Mouse (Mus musculus) CD4-positive helper T cell, adult 2 months (primary cell): Measurements from ENCODE around the gene Carf.

Experiments used
- DNase-seq: peaks from one replicate; pipeline ENCODE4 v3.0.0-alpha.2; 2012; ENCODE audit warnings: low read depth, missing footprints, low spot score

The Carf gene

DNA sequence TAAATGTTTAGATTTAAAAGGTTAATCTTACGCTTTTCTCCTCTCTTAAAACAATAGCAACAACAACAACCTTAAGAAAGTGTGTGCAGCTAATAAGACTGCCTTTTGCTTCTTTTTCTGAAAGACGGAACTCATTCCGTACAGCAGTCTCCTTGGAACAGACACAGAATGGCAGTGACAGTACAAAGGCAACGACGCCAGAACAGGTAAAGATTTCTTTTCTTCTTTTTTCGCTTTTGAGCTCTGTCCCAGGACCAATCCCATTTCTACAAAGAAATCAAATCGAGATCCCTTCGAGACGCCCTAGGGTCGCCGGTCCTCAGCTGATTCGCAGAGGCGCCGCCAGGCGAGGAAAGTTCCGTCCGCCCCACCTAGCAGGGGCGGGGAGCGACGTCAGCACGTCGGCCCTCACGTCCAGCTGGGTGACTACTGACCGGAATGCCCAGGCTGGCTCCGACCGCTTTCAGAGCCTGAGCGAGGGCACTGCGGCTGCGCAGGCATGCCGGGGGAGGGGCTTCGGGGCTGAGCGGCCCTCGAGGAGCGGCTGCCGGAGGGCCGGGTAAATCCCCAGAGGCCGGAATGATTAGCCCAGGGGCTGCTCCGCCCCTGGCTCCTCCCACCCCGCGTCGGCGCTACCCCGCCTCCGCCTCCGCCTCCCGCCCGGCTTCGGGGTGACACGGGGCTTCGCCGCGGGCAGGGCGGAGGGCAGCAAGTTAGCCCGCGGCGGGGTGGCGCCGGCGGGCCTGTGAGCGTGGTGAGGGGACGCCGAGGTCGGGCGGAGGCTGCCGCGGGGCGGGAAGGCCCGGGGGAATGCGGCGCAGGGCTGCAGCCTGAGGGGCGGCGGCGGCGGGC lies 82.1 kb downstream of the Carf start, which contains the start of gene Nbeal1:
Gene Nbeal1, plus strand, starts transcription at position 668 of the 852 bp plus-strand sequence.
- peak; percentile 97 for DNase-seq

DNA sequence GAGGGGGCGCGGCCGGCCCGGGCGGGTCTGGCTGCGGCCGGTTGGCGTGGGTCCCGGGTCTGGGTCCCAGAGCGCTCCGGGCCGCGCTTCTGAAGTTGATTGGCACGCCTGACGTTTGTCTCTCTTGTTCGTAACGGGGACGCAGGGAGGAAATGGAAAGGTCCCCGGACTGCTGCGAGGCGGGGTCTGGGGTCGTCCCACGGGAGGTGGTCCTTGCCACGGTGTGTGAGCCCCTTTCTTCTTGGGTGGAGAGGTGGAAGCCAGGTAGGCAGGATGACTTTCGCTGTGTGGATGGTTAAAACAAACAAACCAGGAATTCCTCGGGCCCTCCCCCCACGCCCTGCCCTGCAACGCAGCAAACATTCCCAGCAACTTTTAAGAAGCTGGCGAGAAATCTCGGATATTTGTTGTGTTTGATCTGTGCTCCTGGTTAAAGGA lies 82.8 kb downstream of the Carf start:
- no peak for DNase-seq

DNA sequence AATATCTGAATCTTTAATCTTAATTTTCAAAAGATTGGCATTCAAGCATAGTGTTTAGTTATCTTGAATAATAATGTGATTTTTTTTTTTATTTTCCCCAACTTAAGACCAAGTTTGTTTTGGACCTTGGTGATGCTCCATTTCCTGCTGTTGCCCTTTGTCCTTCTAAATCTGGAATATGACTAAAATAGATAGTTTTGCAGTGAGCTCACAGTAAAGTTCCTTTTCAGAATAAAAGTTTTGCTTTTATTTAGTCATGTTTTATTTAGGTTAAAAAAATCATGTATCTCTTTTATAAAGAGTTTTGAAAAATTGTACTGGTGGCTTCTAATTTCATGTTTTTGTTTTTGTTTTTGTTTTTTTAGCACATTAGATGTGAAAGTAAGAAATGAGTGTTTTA lies 90.4 kb downstream of the Carf start:
- no peak for DNase-seq

DNA sequence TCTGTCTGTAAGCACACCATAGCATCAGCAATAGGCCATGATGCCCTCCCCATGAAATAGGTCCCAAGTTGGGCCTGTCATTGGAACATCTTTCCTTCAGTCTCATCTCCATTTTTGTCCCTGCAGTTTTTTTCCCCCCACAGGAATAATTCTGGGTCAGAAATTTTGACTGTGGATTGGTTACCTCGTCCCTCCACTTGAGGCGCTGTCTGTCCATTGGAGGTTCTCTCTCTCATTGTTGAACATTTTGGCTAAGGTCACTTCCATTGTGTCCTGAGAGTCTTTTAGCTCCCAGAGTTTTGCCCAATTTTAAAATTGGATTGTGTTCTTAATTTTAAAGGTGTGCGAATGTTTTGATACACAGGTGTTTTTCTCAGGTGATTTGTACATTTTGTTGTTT lies 98.8 kb downstream of the Carf start:
- DNase-seq, result no peak

DNA sequence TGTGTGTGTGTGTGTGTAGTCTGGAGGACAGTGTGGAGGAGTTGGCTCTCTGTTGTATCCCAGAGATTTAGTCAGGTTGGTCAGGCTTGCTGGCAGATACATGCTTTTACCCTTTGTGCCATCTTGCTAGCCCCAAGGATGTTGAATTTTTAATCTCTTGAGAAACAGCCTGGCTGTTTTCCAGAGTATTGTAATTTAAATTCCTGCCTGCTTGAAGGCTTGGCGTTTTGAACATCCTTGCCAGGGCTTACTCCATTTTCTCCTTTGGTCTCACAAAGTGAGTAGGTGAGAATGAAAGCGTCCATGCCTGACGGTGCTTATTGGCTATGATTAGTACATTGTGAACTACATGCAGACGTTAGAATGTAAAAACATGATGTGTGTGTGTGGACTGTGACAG lies 101.0 kb downstream of the Carf start:
- no peak for DNase-seq
